Mouse (Mus musculus): ENCODE measurements around the gene Pitpnm3.

DNA sequence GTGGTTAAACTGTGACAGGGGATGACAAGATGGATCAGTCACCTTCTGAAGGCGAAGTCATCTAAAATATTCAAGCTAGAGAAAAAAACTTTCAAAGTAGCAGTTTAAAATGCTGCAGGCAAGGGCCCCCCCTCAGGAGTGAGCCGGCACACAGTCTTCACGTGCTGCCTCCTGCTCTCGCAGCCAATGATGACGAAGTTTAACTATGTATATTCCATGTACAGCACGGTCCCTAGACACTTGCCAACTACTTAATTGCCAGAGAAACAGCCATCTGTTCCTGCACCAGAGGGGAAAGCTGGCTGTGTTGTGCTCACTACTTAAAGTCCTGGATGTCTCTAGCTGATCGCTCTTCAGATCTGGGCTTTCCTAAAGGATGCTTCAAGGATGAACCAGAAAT lies 67.6 kb downstream of the Pitpnm3 start:
- TF ChIP-seq EP300 (IDR thresholded peaks at IDR 0.05) (no peak), CTCF (IDR thresholded peaks at IDR 0.05) (no peak)

All from lung, postnatal 0 days (tissue).